Mouse (Mus musculus): ENCODE results near the gene Ect2. TPM values are rescaled to one million over a fixed set of nuclear protein-coding genes. Genes with fewer than 3 reads are reported as not detected.

Ect2 gene
- polyA plus RNA-seq, 1 experiment = 0.65 TPM

DNA sequence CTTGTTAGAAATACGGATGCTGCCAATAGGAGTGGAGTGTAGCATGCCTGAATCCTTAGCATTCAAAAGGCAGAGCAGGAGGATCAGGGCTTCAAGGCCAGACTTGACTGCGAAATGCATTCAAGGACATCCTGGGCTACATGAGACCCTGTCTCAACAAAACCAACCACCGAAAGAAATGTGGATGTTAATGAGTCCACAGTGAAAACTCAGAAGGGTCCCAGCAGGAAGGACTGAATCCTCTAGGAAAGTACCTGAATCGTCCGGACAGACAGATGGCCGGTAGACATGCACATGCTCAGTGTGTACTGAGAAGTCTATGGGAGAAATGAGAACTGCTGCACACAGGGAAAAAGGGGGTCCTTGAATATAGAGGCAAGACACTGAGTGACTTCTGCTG, 67.5 kb downstream of the Ect2 start:
- no peaks in the 10 kb centered on the region for H3K27me3 ChIP-seq (ENCODE audit: control insufficient read depth, insufficient read depth, low read length)
- no peaks in the 10 kb centered on the region for H3K4me1 ChIP-seq (ENCODE audit: control insufficient read depth, insufficient read depth, low read length)
- no peak overlapping the region for H3K4me3 ChIP-seq (replicated peaks; ENCODE audit: insufficient read depth, low read depth, low read length)
- WGBS = 95% methylated on average over 6 of the region's 6 CpGs
- TF ChIP-seq CTCF (IDR thresholded peaks at IDR 0.05; ENCODE audit: borderline replicate concordance, insufficient read depth, low read depth, low read length) (no peak), POLR2A (IDR thresholded peaks at IDR 0.05; ENCODE audit: borderline replicate concordance, insufficient read depth, low read length) (no peak)
- H3K27ac ChIP-seq (ENCODE audit: insufficient read depth, low read length) = no peak overlapping the region
- no peak for DNase-seq

DNA sequence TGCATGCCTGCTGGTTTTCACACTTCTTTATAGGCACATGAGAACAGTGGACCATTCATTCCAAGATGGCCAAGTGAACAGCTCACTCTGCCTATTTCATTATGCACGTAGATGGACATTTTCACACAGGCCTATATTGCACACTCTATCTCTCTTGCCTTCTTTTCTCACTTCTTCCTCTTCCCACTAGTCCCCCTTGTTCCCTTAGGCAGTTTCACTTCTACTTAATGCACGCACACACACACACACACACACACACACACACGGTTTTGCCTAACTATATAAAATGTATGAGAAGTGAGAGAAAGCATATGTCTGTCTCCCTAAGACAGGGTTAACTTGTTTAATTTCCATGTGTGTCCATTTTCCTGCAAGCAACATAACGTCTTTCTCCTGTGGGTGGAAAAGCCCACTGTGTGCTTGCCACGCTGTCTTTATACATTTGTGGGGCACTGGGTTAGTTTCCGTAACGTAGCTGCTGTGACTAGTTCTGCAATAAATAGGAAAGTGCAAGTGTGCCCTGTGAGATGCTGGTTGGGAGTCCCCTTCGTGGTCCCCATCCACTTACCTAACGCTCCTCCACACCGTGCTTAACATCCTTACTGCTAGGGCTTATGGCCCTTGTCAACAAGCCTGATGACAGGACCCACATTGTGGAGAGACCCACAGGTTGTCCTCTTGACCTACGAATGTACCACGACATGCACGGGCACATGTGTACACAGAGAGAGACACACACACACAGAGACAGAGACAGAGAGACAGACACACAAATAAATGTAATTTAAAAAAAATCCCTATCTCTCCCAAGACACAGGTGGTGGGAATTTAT, 72.2 kb downstream of the Ect2 start:
- H3K4me1 ChIP-seq (ENCODE audit: control insufficient read depth, insufficient read depth, low read length) = no peaks in the 10 kb centered on the region
- no peak overlapping the region for H3K27ac ChIP-seq (ENCODE audit: insufficient read depth, low read length)
- no peak overlapping the region for H3K4me3 ChIP-seq (replicated peaks; ENCODE audit: insufficient read depth, low read depth, low read length)
- TF ChIP-seq POLR2A (IDR thresholded peaks at IDR 0.05; ENCODE audit: borderline replicate concordance, insufficient read depth, low read length) = no peak
- no peak for TF ChIP-seq CTCF (IDR thresholded peaks at IDR 0.05; ENCODE audit: borderline replicate concordance, insufficient read depth, low read depth, low read length)
- no peak for DNase-seq
- H3K27me3 ChIP-seq (ENCODE audit: control insufficient read depth, insufficient read depth, low read length) = no peaks in the 10 kb centered on the region
- WGBS = 92% methylated on average over 13 of the region's 13 CpGs

- no peak for DNase-seq
- Histone ChIP-seq H3K27ac (ENCODE audit: insufficient read depth, low read length) (no peak overlapping the region), H3K4me3 (replicated peaks; ENCODE audit: insufficient read depth, low read depth, low read length) (no peak overlapping the region), H3K4me1 (ENCODE audit: control insufficient read depth, insufficient read depth, low read length) (no peaks in the 10 kb centered on the region), H3K27me3 (ENCODE audit: control insufficient read depth, insufficient read depth, low read length) (no peaks in the 10 kb centered on the region)
- WGBS = 61% methylated on average over 7 of the region's 7 CpGs
- TF ChIP-seq POLR2A (IDR thresholded peaks at IDR 0.05; ENCODE audit: borderline replicate concordance, insufficient read depth, low read length) = no peak
- no peak for TF ChIP-seq CTCF (IDR thresholded peaks at IDR 0.05; ENCODE audit: borderline replicate concordance, insufficient read depth, low read depth, low read length)
Measured at GRCm38 (mm10) chr3:27080061-27080770, 73.5 kb downstream of the Ect2 start.

GRCm38 (mm10) chr3:27073884-27074283, 79.8 kb downstream of the Ect2 start:
- Histone ChIP-seq H3K27me3 (ENCODE audit: control insufficient read depth, insufficient read depth, low read length) (no peaks in the 10 kb centered on the region), H3K4me1 (ENCODE audit: control insufficient read depth, insufficient read depth, low read length) (no peaks in the 10 kb centered on the region), H3K4me3 (replicated peaks; ENCODE audit: insufficient read depth, low read depth, low read length) (no peak overlapping the region), H3K27ac (ENCODE audit: insufficient read depth, low read length) (no peak overlapping the region)
- WGBS = 95% methylated on average over 2 of the region's 2 CpGs
- no peak for DNase-seq
- TF ChIP-seq POLR2A (IDR thresholded peaks at IDR 0.05; ENCODE audit: borderline replicate concordance, insufficient read depth, low read length) (no peak), CTCF (IDR thresholded peaks at IDR 0.05; ENCODE audit: borderline replicate concordance, insufficient read depth, low read depth, low read length) (no peak)

DNA sequence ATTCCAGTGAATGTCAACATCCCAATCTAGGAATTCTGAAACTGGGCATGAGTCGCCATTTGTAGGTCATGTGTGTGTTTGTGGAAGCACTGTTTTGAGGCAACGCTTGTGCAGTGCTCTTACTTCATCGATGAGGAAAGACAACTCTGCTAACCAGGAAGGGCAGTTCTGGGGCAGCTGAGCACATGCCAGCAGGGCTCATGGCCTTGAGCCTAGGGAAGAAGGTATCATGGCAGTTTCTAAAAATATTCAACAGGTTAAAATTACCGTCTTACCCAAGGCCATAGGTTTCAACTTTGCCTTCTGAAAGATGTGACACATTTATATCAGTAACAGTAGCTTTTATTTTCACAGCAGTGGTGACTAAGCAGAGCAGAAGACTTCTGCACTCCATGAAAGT, 82.0 kb downstream of the Ect2 start:
- no peak overlapping the region for H3K27ac ChIP-seq (ENCODE audit: insufficient read depth, low read length)
- WGBS = 95% methylated on average over 4 of the region's 4 CpGs
- TF ChIP-seq POLR2A (IDR thresholded peaks at IDR 0.05; ENCODE audit: borderline replicate concordance, insufficient read depth, low read length) = no peak
- no peak for TF ChIP-seq CTCF (IDR thresholded peaks at IDR 0.05; ENCODE audit: borderline replicate concordance, insufficient read depth, low read depth, low read length)
- no peaks in the 10 kb centered on the region for H3K4me1 ChIP-seq (ENCODE audit: control insufficient read depth, insufficient read depth, low read length)
- H3K4me3 ChIP-seq (replicated peaks; ENCODE audit: insufficient read depth, low read depth, low read length) = no peak overlapping the region
- H3K27me3 ChIP-seq (ENCODE audit: control insufficient read depth, insufficient read depth, low read length) = no peaks in the 10 kb centered on the region
- no peak for DNase-seq

DNA sequence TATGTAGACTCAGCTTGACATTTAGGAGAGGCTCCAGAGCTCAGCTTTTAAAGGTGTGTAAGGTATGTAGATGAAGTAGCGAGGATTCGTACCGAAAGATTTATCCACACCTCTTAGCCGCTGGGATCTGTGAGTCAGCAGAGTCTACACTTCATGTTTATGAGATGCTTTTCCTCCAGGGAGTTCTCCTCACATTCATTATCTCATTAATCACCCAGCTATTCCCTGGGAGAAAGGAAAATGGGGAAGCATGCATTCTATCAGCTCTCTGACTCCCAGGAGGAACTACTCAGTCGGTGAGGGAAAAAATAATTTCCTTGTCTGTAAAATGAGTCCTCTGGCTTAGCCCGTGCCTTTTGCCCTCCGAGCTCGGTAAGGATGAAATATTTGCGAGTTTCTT, 83.3 kb downstream of the Ect2 start:
- H3K4me3 ChIP-seq (replicated peaks; ENCODE audit: insufficient read depth, low read depth, low read length) = no peak overlapping the region
- TF ChIP-seq POLR2A (IDR thresholded peaks at IDR 0.05; ENCODE audit: borderline replicate concordance, insufficient read depth, low read length) (no peak), CTCF (IDR thresholded peaks at IDR 0.05; ENCODE audit: borderline replicate concordance, insufficient read depth, low read depth, low read length) (no peak)
- H3K27ac ChIP-seq (ENCODE audit: insufficient read depth, low read length) = no peak overlapping the region
- no peaks in the 10 kb centered on the region for H3K27me3 ChIP-seq (ENCODE audit: control insufficient read depth, insufficient read depth, low read length)
- H3K4me1 ChIP-seq (ENCODE audit: control insufficient read depth, insufficient read depth, low read length) = no peaks in the 10 kb centered on the region
- 92% methylated on average over 9 of the region's 9 CpGs for WGBS
- no peak for DNase-seq

DNA sequence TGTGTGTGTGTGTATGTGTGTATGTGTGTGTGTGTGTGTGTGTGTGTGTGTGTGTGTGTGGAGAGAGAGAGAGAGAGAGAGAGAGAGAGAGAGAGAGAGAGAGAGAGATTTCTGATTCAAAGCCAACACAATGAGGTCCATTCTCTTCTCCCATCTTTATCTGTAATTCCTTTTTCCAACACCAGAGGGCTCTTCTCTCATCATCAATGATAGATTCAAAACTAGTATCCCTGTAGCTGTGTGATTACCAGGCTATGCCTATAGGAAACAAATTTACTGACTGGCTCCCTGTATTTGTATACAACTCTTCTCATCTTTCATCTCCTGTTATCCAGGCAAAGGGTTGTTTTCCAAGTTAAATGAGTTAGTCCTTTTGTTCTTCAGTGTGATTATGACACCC, 86.5 kb downstream of the Ect2 start:
- no peaks in the 10 kb centered on the region for H3K27me3 ChIP-seq (ENCODE audit: control insufficient read depth, insufficient read depth, low read length)
- H3K4me1 ChIP-seq (ENCODE audit: control insufficient read depth, insufficient read depth, low read length) = no peaks in the 10 kb centered on the region
- no peak overlapping the region for H3K27ac ChIP-seq (ENCODE audit: insufficient read depth, low read length)
- TF ChIP-seq POLR2A (IDR thresholded peaks at IDR 0.05; ENCODE audit: borderline replicate concordance, insufficient read depth, low read length) = no peak
- TF ChIP-seq CTCF (IDR thresholded peaks at IDR 0.05; ENCODE audit: borderline replicate concordance, insufficient read depth, low read depth, low read length) = no peak
- H3K4me3 ChIP-seq (replicated peaks; ENCODE audit: insufficient read depth, low read depth, low read length) = no peak overlapping the region
- no peak for DNase-seq

GRCm38 (mm10) chr3:27064886-27065285, 88.8 kb downstream of the Ect2 start:
- TF ChIP-seq CTCF (IDR thresholded peaks at IDR 0.05; ENCODE audit: borderline replicate concordance, insufficient read depth, low read depth, low read length) (no peak), POLR2A (IDR thresholded peaks at IDR 0.05; ENCODE audit: borderline replicate concordance, insufficient read depth, low read length) (no peak)
- no peaks in the 10 kb centered on the region for H3K27me3 ChIP-seq (ENCODE audit: control insufficient read depth, insufficient read depth, low read length)
- WGBS = 97% methylated on average over 2 of the region's 2 CpGs
- no peak overlapping the region for H3K4me3 ChIP-seq (replicated peaks; ENCODE audit: insufficient read depth, low read depth, low read length)
- DNase-seq = no peak
- H3K4me1 ChIP-seq (ENCODE audit: control insufficient read depth, insufficient read depth, low read length) = no peaks in the 10 kb centered on the region
- H3K27ac ChIP-seq (ENCODE audit: insufficient read depth, low read length) = no peak overlapping the region
